Mouse (Mus musculus) ES-E14 (cell line): ENCODE data around the gene Palm. TPM values are rescaled to one million over a fixed set of nuclear protein-coding genes. Genes with fewer than 3 reads are reported as not detected.
A peak's percentile ranks its signal among the peaks of the same experiment; 100 is the strongest.

Experiments used
- DNase-seq: peaks from one replicate; pipeline ENCODE4 v3.0.0-alpha.2; 2013; ENCODE audit warnings: low read depth, low spot score
- H3K27ac ChIP-seq: 2 replicates; pipeline ENCODE4 v1.5.1; 2012; ENCODE audit warnings: low read depth, mild to moderate bottlenecking, low read length, moderate library complexity, mixed read lengths; ENCODE audit not compliant: poor library complexity, insufficient read depth, severe bottlenecking
- H3K36me3 ChIP-seq: 2 replicates; pipeline ENCODE4 v1.6.1; 2012; ENCODE audit warnings: mild to moderate bottlenecking, low read length, moderate library complexity, mixed read lengths; ENCODE audit not compliant: control insufficient read depth, poor library complexity, insufficient read depth, severe bottlenecking
- H3K4me1 ChIP-seq, 2 experiments: fragments of 150-350 bp in 1 of 2; sonication (generic) in 1 of 2; 2 replicates each; pipeline ENCODE4 v1.6.1; 2012; ENCODE audit warnings: low read length in 2 of 2, mild to moderate bottlenecking in 1 of 2, mixed read lengths in 1 of 2; ENCODE audit not compliant: control insufficient read depth in 2 of 2, insufficient read depth in 2 of 2, poor library complexity in 1 of 2
- H3K4me3 ChIP-seq, 2 experiments: fragments of 150-350 bp in 1 of 2; sonication (generic) in 1 of 2; 2 replicates each; pipeline ENCODE4 v1.5.1; 2012; ENCODE audit warnings: low read length in 2 of 2, low read depth in 1 of 2, mild to moderate bottlenecking in 1 of 2, mixed read lengths in 1 of 2; ENCODE audit not compliant: insufficient read depth in 1 of 2, poor library complexity in 1 of 2, severe bottlenecking in 1 of 2
- H3K9ac ChIP-seq: 2 replicates; pipeline ENCODE4 v1.6.1; 2012; ENCODE audit warnings: low read depth, mild to moderate bottlenecking, low read length, mixed read lengths; ENCODE audit not compliant: poor library complexity, insufficient read depth, severe bottlenecking
- H3K9me3 ChIP-seq: fragments of 150-350 bp; sonication (generic); 2 replicates; pipeline ENCODE4 v1.6.1; 2012; ENCODE audit warnings: low read depth, mild to moderate bottlenecking, low read length; ENCODE audit not compliant: control insufficient read depth, insufficient read depth
- CHD2 ChIP-seq: IDR thresholded peaks from 2 replicates; pipeline ENCODE4 v1.6.1; 2014; ENCODE audit warnings: mild to moderate bottlenecking, low read depth, low read length, inconsistent platforms
- HCFC1 ChIP-seq: IDR thresholded peaks from 2 replicates; pipeline ENCODE4 v1.6.1; 2012; ENCODE audit warnings: low read length, inconsistent platforms, borderline replicate concordance; ENCODE audit not compliant: insufficient read depth
- MAFK ChIP-seq: IDR thresholded peaks from 2 replicates; pipeline ENCODE4 v1.6.1; 2014; ENCODE audit warnings: mild to moderate bottlenecking, low read depth, low read length, inconsistent platforms; ENCODE audit not compliant: insufficient read depth
- ZC3H11A ChIP-seq: IDR thresholded peaks from 2 replicates; pipeline ENCODE4 v1.6.1; 2012; ENCODE audit warnings: low read depth, mild to moderate bottlenecking, inconsistent platforms, low read length, borderline replicate concordance
- ZNF384 ChIP-seq: IDR thresholded peaks from 2 replicates; pipeline ENCODE4 v1.6.1; 2012; ENCODE audit warnings: low read depth, low read length, inconsistent platforms
- in situ Hi-C, 2 experiments: fragments of 600-800 bp; cut with MboI; formaldehyde crosslinking; loops; one replicate each; pipeline ENCODE4 v1.15.1; 2025; ENCODE audit warnings: low sequenced_read_pairs in 2 of 2, inconsistent platforms in 1 of 2; ENCODE audit not compliant: unreplicated experiment in 2 of 2
- total RNA-seq: library from RNA; depleted of rRNA; stranded (reverse); fragments of 300-350 nt; gene quantifications from 2 replicates; pipeline ENCODE4 v1.2.3, GENCODE M21; 2012

The Palm gene
- total RNA-seq, 1 experiment = 10.7 TPM

GRCm38 (mm10) chr10:79821731-79822130 is 28.4 kb downstream of the Palm start:
- Histone ChIP-seq H3K9me3 (no peaks in the 10 kb centered on the region), H3K27ac (no peak overlapping the region), H3K4me1 (peaks cover 4 to 34% of the 10 kb centered on the region in 2 experiments; a peak in 3 of 4 replicates), H3K4me3 (no peak overlapping the region), H3K9ac (no peak overlapping the region), H3K36me3 (no peaks in the 10 kb centered on the region)
- no peak for DNase-seq
- in situ Hi-C loops = no loop called here
- TF ChIP-seq ZNF384 (no peak), MAFK (no peak), CHD2 (no peak), HCFC1 (no peak), ZC3H11A (no peak)

DNA sequence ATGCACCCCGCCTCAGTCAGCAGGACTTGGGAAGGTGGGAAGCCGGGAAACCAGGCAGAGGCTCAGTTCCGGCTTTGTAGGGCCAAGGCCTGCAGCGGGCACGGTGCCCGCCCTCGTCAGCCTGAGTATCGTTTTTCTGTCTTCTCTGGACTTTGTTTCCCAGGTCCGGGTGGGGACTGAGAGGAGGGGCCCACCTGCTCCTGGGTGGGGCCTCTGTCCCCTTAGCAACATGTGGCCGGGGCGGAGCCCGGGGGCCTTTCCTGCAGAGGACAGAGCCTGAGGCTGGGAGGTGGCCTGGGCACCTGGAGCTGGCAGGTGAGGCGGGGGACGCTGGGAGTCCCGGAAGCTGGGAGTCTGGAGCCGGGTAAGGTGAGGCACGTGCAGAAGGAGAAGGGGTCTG is 29.0 kb downstream of the Palm start:
- in situ Hi-C loops = no loop called here
- Histone ChIP-seq H3K4me3 (no peak overlapping the region), H3K36me3 (no peaks in the 10 kb centered on the region), H3K9ac (peak overlapping the region; percentile 35; the same call in 1 of the 2 replicates), H3K27ac (no peak overlapping the region), H3K9me3 (no peaks in the 10 kb centered on the region), H3K4me1 (peaks cover 4 to 34% of the 10 kb centered on the region in 2 experiments; a peak in 3 of 4 replicates)
- no peak for TF ChIP-seq ZNF384
- TF ChIP-seq ZC3H11A = no peak
- TF ChIP-seq HCFC1 = no peak
- no peak for TF ChIP-seq MAFK
- no peak for TF ChIP-seq CHD2
- no peak for DNase-seq

GRCm38 (mm10) chr10:79823011-79823410 is 29.6 kb downstream of the Palm start:
- no peak for DNase-seq
- TF ChIP-seq HCFC1 (no peak), MAFK (no peak), ZC3H11A (no peak), CHD2 (no peak)
- no peak overlapping the region for H3K27ac ChIP-seq
- peaks cover 4 to 34% of the 10 kb centered on the region in 2 experiments; a peak in 3 of 4 replicates for H3K4me1 ChIP-seq
- H3K9me3 ChIP-seq = no peaks in the 10 kb centered on the region
- no peak overlapping the region for H3K4me3 ChIP-seq
- H3K9ac ChIP-seq = no peak overlapping the region
- no peaks in the 10 kb centered on the region for H3K36me3 ChIP-seq
- in situ Hi-C loops = no loop called here

DNA sequence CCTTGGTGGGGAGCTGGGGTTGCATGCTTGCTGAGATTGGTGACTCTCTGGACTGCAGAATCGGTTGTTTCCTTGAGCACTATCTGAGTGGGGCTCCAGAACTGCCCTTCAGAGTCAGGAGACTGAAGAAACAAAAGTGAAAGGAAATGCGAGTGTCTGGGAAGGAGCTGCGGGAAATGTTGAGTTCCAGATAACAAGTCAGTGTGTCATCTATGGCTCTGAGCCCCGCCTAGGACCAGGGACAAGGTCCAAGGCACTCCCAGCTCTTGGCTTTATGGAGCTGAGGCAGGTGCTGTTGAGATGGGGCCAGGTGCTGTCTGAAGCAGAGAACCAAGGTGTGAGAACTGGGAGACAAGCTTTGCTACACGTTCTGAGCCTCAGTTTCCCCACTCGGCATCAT is 31.0 kb downstream of the Palm start:
- Histone ChIP-seq H3K4me3 (no peak overlapping the region), H3K27ac (no peak overlapping the region), H3K9me3 (no peaks in the 10 kb centered on the region), H3K36me3 (no peaks in the 10 kb centered on the region), H3K4me1 (peaks cover 4 to 33% of the 10 kb centered on the region in 2 experiments; a peak in 3 of 4 replicates), H3K9ac (no peak overlapping the region)
- TF ChIP-seq CHD2 = no peak
- no peak for DNase-seq
- in situ Hi-C loops = no loop called here

- H3K4me3 ChIP-seq = no peak overlapping the region
- H3K9ac ChIP-seq = no peak overlapping the region
- no peak for TF ChIP-seq ZNF384
- no peak for TF ChIP-seq CHD2
- TF ChIP-seq HCFC1 = no peak
- TF ChIP-seq ZC3H11A = no peak
- TF ChIP-seq MAFK = no peak
- H3K9me3 ChIP-seq = no peaks in the 10 kb centered on the region
- H3K4me1 ChIP-seq = peaks cover 0 to 3% of the 10 kb centered on the region in 2 experiments; a peak in 1 of 4 replicates
- in situ Hi-C loops = no loop called here
- H3K36me3 ChIP-seq = no peaks in the 10 kb centered on the region
- no peak overlapping the region for H3K27ac ChIP-seq
- no peak for DNase-seq
These were observed 38.2 kb downstream of the Palm start for GRCm38 (mm10) chr10:79831583-79831982.
